Mouse (Mus musculus) embryonic facial prominence, embryonic 13.5 days (tissue): ENCODE measurements around the gene Ppip5k1. TPM values are rescaled to one million over a fixed set of nuclear protein-coding genes. Genes with fewer than 3 reads are reported as not detected.

ENCODE experiments used
- ATAC-seq: fragments of 200-750 bp; cut with Nextera tagmentation; 2 replicates; pipeline ENCODE4 v1.8.0; 2017; ENCODE audit warnings: low read depth; ENCODE audit not compliant: insufficient number of reproducible peaks, insufficient read depth, low FRiP score, low TSS enrichment
- H3K27ac ChIP-seq: fragments of 300-500 bp; sonication (generic); 2 replicates; pipeline ENCODE4 v1.5.1; 2015; ENCODE audit warnings: moderate library complexity, mild to moderate bottlenecking, inconsistent platforms
- H3K27me3 ChIP-seq: fragments of 300-500 bp; sonication (generic); 2 replicates; pipeline ENCODE4 v1.6.1; 2015; ENCODE audit warnings: mild to moderate bottlenecking, inconsistent platforms
- H3K36me3 ChIP-seq: fragments of 300-500 bp; sonication (generic); 2 replicates; pipeline ENCODE4 v1.6.1; 2015; ENCODE audit warnings: mild to moderate bottlenecking, inconsistent platforms
- H3K4me1 ChIP-seq: fragments of 300-500 bp; sonication (generic); 2 replicates; pipeline ENCODE4 v1.6.1; 2015; ENCODE audit warnings: inconsistent platforms
- H3K4me2 ChIP-seq: fragments of 300-500 bp; sonication (generic); 2 replicates; pipeline ENCODE4 v1.6.1; 2015; ENCODE audit warnings: moderate library complexity, mild to moderate bottlenecking, inconsistent platforms
- H3K4me3 ChIP-seq: fragments of 300-500 bp; sonication (generic); 2 replicates; pipeline ENCODE4 v1.5.1; 2015; ENCODE audit warnings: mild to moderate bottlenecking, inconsistent platforms
- H3K9ac ChIP-seq: fragments of 300-500 bp; sonication (generic); 2 replicates; pipeline ENCODE4 v1.6.1; 2015; ENCODE audit warnings: mild to moderate bottlenecking, inconsistent platforms
- H3K9me3 ChIP-seq: fragments of 300-500 bp; sonication (generic); 2 replicates; pipeline ENCODE4 v1.6.1; 2016; ENCODE audit warnings: inconsistent platforms
- WGBS: fragments of 180-500 bp; shearing (Covaris S2); methylation state at CpG from one replicate; pipeline ENCODE4 v1.1.7; 2015; ENCODE audit warnings: mixed read lengths; 5-methylcytosine and 5-hydroxymethylcytosine counted together
- polyA plus RNA-seq: library from polyadenylated mRNA; unstranded; fragments of >200 nt; fragmentation: Nextera tagmentation; extraction: Ambion mirVana; gene quantifications from 2 replicates; pipeline ENCODE4 v1.2.1, GENCODE M21; 2015

Gene Ppip5k1
- polyA plus RNA-seq, 1 experiment from 2014 or later = 8.4 TPM

DNA sequence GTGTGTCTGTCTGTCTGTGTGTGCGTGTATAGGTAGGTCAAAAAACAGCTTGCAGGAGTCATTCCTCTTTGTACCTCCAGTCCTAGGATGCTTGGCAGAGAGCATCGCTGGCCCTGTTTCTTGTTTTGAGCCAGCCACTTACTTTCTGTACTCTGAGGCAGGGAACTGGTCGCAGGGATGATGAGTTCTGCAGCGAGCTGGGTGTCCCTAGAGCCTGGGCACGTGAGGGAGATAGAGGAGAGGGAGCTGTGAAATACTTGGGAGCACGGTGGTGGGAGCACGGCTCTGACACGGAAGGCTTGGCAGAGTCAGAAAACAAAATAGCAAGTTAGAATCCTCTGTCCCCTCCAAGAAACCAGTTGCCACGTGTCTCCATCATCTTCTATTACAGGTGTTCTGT lies 57.5 kb downstream of the Ppip5k1 start:
- H3K4me1 ChIP-seq = peaks cover 41% of the 10 kb centered on the region
- 7% methylated on average over 9 of the region's 9 CpGs for WGBS
- H3K9ac ChIP-seq = no peak overlapping the region
- H3K27ac ChIP-seq = no peak overlapping the region
- ATAC-seq = no peak
- no peaks in the 10 kb centered on the region for H3K9me3 ChIP-seq
- H3K4me3 ChIP-seq = no peak overlapping the region
- H3K36me3 ChIP-seq = peaks cover 23% of the 10 kb centered on the region
- peaks cover 49% of the 10 kb centered on the region for H3K27me3 ChIP-seq
- peak overlapping the region; percentile 34 for H3K4me2 ChIP-seq

DNA sequence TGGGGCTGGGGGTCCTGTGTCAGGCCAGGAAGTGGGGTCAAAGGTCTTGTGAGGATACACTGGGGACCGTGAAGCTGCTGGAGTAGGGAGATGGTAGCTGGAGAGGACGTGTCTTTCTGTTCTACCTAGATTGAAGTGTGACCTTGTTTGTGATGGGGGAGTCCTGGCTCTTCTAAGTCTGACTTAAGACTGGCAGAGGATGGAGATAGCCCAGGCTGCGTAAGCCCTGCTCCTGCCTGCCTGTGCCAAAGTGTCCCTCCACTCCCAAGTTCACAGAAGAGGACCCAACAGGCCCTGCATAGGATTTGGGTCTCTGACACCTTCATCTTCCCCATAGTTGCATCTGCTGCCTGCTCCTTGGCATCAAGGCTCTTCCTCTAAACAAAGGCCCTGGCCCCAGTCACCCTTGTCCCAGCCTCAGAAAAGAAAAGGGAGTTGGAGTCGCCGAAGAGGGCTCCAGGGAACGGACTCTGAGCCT lies 58.4 kb downstream of the Ppip5k1 start:
- H3K9ac ChIP-seq = peak overlapping the region; percentile 33; the same call in 1 of the 2 replicates
- no peak for ATAC-seq

DNA sequence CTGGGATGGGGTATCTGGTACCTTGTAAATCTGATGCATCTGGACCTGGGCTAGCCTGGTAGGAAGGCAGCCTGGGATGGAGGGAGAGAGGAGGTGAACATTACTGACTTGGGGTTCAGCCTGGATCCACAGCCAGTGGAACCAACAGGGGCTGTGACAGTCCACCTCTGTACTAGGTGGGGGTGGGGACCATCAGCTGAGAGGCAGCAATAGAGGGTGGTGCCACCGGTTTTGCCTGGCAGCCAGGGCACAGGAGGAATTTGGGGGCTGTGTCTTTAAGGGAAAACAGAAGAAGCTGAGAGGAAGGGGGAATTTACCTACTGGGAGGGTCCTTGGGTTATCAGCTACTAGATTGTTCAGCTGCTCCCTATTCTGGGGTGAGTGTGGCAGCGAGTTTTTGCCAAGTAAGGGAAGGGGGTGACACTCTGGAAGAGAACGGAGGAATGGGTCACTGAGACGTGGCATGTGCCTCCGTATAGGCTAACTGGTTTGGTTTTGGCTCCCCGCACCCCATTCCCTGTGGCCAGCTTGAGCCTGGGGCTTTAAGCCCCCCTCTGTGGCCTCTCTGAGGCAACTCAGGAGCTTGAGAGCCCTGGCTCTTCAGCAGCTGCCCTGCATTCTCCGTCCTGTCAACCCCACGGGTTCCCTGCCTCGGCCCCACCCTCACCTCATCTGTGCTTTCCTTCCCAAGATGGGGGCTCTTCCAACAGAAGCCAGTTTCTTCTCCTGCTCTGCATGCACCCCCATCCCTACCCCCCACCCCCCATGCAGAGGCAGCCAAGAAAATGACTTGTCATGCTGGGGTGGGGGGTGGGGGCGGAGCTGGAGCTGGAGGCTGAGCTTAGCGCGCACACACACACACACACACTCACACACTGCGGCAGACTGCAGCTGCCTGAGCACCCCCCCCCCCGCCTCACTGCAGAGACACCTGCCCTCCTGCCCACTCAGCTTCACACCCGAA lies 59.3 kb downstream of the Ppip5k1 start:
- H3K9ac ChIP-seq = peak overlapping the region; percentile 70
- H3K27me3 ChIP-seq = peaks cover 54% of the 10 kb centered on the region
- under 1% methylated on average over 15 of the region's 15 CpGs for WGBS
- ATAC-seq = peak; percentile 4; the same call in 1 of the 2 replicates
- H3K4me3 ChIP-seq = peak overlapping the region; percentile 54
- H3K9me3 ChIP-seq = no peaks in the 10 kb centered on the region
- H3K36me3 ChIP-seq = peaks cover 8% of the 10 kb centered on the region
- H3K4me1 ChIP-seq = peaks cover 41% of the 10 kb centered on the region
- peak overlapping the region; percentile 77 for H3K4me2 ChIP-seq
- no peak overlapping the region for H3K27ac ChIP-seq

More for the DNA sequence above, 58.4 kb downstream of the Ppip5k1 start:
- Histone ChIP-seq H3K27ac (no peak overlapping the region), H3K36me3 (peaks cover 16% of the 10 kb centered on the region), H3K9me3 (no peaks in the 10 kb centered on the region), H3K4me3 (peak overlapping the region; percentile 54), H3K27me3 (peaks cover 49% of the 10 kb centered on the region), H3K4me2 (peak overlapping the region; percentile 77), H3K4me1 (peaks cover 41% of the 10 kb centered on the region)
- 18% methylated on average over 6 of the region's 6 CpGs for WGBS

DNA sequence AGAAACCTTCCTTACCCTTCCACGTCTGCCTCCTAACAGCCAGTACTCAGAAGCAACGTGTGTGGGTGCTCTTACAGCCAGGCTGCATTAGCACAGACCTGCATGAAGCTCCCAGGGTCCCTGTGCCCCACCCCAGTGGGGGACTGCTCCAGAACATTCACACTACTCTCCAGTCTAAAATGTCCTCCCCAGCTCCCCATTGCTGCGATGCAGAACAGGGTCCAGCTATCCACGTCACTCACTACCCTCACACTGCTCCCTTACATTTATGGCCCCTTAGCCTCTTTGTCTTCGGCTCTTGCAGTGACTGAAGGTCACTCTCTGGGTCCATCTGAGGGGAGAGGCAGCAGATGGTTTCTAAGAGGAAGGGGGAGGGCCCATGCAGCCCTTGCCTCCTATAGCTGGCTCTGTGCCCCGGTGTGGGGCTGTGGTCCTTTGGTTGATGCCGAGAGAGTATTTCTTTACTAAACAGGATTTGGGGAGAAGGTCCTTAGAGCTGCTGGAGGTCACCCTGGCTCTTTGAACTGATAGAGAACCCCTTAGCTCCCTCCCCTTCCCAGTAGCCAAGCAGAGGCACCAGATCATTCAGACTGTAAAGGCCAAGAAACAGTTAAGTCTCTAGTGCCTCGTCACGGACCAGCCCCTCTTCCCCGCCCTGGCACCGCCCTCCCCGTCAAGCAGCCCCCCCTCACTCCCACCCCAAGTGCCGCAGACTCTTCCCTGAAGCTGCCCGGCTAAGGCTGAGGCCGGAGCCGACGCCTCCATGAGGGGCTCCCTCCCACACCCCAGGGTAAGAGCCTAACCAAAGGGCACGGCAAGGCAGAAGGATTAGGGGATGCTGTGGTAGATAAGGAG lies 60.2 kb downstream of the Ppip5k1 start:
- Histone ChIP-seq H3K4me2 (peak overlapping the region; percentile 77), H3K27ac (peak overlapping the region; percentile 2; the same call in 1 of the 2 replicates), H3K4me3 (peak overlapping the region; percentile 54), H3K27me3 (peaks cover 63% of the 10 kb centered on the region), H3K36me3 (peaks cover 6% of the 10 kb centered on the region), H3K9ac (peak overlapping the region; percentile 70), H3K4me1 (peaks cover 44% of the 10 kb centered on the region), H3K9me3 (no peaks in the 10 kb centered on the region)
- WGBS = 1% methylated on average over 18 of the region's 18 CpGs
- peak; percentile 63 for ATAC-seq

DNA sequence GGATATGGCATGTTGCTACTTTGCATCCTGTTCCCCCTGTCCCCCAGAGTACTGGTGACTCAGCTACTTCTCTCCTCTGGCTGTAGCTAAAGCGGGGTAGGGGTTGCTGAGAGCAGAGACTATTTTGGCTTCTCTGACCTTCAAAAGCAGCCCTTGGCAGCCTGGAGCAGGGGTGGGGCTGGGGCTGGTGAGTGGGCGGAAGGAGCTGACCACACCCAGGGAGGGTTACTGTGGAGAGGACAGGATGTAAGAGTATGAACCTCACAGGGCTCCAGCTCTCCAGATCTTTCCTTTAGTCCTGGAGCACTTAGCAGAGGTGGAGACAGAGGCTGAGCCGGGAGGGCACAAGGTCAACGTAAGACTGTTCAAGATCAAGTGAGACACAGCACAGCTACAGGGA lies 61.0 kb downstream of the Ppip5k1 start:
- peak overlapping the region; percentile 77 for H3K4me2 ChIP-seq
- 32% methylated on average over 4 of the region's 4 CpGs for WGBS
- H3K4me3 ChIP-seq = peak overlapping the region; percentile 54
- H3K4me1 ChIP-seq = peaks cover 49% of the 10 kb centered on the region
- H3K36me3 ChIP-seq = 0 out of 2 replicates have a peak, but pooled peaks cover under 1% of the 10 kb centered on the region
- no peak for ATAC-seq
- no peaks in the 10 kb centered on the region for H3K9me3 ChIP-seq
- peak overlapping the region; percentile 70 for H3K9ac ChIP-seq
- H3K27me3 ChIP-seq = peaks cover 61% of the 10 kb centered on the region
- H3K27ac ChIP-seq = no peak overlapping the region

DNA sequence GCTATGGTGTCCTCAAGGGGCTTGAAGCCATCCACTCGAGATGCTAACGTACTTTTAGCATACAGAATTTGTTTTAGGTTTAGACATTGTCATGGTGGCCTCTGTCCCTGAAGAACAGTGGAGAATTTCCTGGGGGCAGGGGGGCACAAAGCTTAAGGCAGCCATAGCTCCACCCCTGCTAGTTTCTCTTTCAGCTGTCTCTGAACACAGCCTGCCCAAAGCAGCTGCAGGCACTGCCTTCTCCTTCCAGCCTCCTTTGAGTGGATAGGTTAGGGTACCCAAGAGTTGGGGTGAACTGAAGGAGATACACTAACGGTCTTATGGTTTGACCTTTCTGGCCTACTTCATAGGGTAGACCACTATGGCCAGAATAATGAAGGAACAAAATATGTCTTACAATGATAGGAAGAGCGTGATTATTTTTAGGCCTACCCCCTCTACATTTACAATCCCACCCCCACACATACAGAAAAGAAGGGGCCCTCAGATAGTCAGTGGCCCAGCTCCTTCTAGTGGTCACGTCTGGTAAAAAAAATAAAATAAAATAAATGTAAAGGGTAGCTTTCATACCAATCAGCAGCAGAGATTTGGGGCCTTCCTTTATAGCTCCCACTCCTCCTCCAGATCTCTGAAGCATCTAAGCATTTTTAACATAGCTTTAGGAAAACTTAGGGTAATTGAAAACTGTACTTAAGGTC lies 62.7 kb downstream of the Ppip5k1 start:
- no peak for ATAC-seq
- no peaks in the 10 kb centered on the region for H3K9me3 ChIP-seq
- peaks cover 42% of the 10 kb centered on the region for H3K4me1 ChIP-seq
- 57% methylated on average over 5 of the region's 5 CpGs for WGBS
- no peak overlapping the region for H3K9ac ChIP-seq
- no peak overlapping the region for H3K4me2 ChIP-seq
- H3K4me3 ChIP-seq = no peak overlapping the region
- H3K27ac ChIP-seq = no peak overlapping the region
- H3K36me3 ChIP-seq = no peaks in the 10 kb centered on the region
- H3K27me3 ChIP-seq = peaks cover 55% of the 10 kb centered on the region

DNA sequence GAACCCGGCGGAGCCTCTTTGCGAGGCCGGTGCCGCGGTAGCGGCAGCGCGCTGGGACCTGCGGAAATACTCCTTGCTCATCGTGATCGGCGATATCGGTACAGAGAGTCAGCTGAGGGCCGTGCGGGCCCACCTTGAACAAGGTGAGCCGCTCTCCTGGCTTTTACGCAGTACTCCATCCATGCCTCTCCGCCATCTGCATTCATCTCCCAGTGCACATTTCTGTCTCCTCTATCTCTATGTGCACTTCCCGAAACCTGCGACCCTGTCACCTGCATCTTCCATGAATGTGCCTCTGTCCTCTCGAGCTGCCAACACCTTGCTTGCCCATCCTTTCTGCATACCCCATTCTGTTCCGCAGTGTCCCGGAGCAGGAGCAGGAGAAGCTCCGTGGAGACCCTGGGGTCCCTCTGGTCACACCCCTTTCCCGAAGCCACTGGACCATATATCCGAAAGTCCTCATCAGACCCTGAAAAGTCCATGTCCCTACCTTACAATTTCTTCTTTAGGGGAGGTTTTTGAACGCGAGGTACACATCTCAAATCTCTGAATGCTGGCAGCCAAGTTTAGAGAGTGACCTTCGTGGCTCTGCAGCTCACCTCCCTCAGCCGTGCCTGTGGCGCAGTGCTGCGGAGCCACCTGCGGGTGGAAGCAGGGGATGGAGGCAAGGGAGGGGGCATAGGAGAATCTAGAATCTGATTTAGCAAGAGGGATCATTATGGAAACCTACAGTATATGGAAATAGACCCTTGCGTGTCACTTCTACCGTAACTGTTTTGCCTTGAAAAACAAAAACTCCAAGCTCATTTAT lies 65.3 kb downstream of the Ppip5k1 start:
- Histone ChIP-seq H3K27me3 (peaks cover 32% of the 10 kb centered on the region), H3K27ac (no peak overlapping the region), H3K4me3 (peak overlapping the region; percentile 56), H3K9ac (peak overlapping the region; percentile 51; the same call in 1 of the 2 replicates), H3K4me2 (peak overlapping the region; percentile 90), H3K9me3 (no peaks in the 10 kb centered on the region), H3K4me1 (peaks cover 19% of the 10 kb centered on the region), H3K36me3 (no peaks in the 10 kb centered on the region)
- ATAC-seq = peak; percentile 22; the same call in 1 of the 2 replicates
- WGBS = 4% methylated on average over 36 of the region's 36 CpGs

DNA sequence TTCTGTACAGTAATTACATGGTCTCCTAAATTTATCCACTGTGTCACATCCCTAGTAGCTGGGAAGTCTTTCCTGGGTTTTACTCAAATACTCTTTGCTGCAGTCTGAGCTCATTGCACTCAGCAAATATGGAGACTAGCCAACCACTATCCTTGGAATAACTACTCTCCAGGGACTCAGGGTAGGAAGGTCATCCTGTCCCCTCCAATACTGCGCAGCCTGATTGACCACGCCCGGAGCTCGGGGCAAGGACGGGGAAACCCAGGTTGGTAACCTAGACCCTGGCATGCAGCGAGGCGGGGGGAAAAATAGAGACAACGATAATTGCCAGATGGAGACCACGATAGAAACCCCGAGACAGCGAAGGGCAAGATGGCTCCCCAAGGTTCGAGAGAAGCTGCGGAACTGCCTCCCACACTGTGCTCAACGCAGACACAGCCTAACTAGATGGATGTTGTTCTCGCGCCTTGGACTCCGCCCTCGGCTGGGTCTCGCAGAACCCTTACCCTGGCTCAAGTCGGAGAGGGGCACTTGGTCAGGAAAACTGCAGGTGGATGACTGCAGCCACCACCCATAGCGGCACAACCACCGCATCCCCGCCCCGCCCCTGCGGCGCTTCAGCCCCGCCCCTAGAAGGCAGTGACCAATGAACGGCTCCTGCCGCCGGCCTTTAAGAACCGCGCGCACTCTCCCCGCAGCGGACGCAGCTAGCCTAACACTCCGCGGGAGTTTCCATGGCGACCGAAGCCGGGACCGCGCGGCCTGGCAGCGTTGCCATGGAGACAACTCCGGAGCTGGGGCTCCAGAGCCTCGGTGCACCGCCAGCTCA lies 66.1 kb downstream of the Ppip5k1 start, which contains the start of gene Map1a:
Gene Map1a (plus strand): TSS at position 700 of the 829 bp plus-strand sequence.
- Histone ChIP-seq H3K27ac (no peak within 1 kb of the TSS), H3K4me3 (peak within 1 kb of the TSS; percentile 56), H3K36me3 (no peaks in the 10 kb centered on the region), H3K4me2 (peak within 1 kb of the TSS; percentile 90), H3K9me3 (no peaks in the 10 kb centered on the region), H3K4me1 (peaks cover 11% of the 10 kb centered on the region), H3K27me3 (peaks cover 32% of the 10 kb centered on the region), H3K9ac (peak within 1 kb of the TSS; percentile 51)
- ATAC-seq = peak; percentile 92
- under 1% methylated on average over 48 of the region's 48 CpGs for WGBS

DNA sequence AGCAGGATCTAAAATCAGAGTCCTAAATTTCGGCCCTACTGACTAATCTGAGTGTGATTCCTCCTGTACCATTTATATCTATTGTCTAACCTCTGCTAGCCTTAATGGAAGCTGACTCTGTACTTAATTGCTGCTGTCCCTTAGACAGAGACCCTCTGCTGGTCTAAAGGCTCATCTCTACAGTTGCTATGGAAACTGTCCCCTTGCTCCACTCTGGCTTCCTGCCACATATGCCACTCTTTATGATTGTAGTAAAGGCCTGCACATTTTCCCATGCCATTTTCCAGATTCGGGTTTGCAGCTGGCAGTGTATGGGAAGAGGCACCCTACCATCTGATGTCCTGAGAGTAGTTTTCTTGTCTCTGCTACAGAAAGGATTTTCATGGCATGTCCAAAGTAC lies 67.3 kb downstream of the Ppip5k1 start:
- ATAC-seq = no peak
- H3K4me2 ChIP-seq = no peak overlapping the region
- WGBS = 68% methylated on average over 2 of the region's 2 CpGs

More for the DNA sequence above, 67.3 kb downstream of the Ppip5k1 start:
- no peaks in the 10 kb centered on the region for H3K9me3 ChIP-seq
- no peak overlapping the region for H3K9ac ChIP-seq
- H3K36me3 ChIP-seq = no peaks in the 10 kb centered on the region
- peaks cover 32% of the 10 kb centered on the region for H3K27me3 ChIP-seq
- no peak overlapping the region for H3K27ac ChIP-seq
- H3K4me1 ChIP-seq = peaks cover 7% of the 10 kb centered on the region
- no peak overlapping the region for H3K4me3 ChIP-seq
